Mouse (Mus musculus): ENCODE results near the gene Rbp7. TPM values are rescaled to one million over a fixed set of nuclear protein-coding genes. Genes with fewer than 3 reads are reported as not detected.

Rbp7 gene
- polyA plus RNA-seq, 1 experiment from 2014 or later = not detected

- Histone ChIP-seq H3K9ac (ENCODE audit: low read length) (peak within 1 kb of the TSS; percentile 84), H3K27ac (ENCODE audit: low read depth, low read length) (peak within 1 kb of the TSS; percentile 99), H3K4me1 (replicated peaks; ENCODE audit: control insufficient read depth, insufficient read depth, low read length) (no peaks in the 10 kb centered on the region), H3K4me3 (ENCODE audit: low read depth, low read length) (peak within 1 kb of the TSS; percentile 84), H3K27me3 (ENCODE audit: control insufficient read depth, insufficient read depth, low read length) (no peaks in the 10 kb centered on the region), H3K9me3 (ENCODE audit: control insufficient read depth, low read length) (no peaks in the 10 kb centered on the region), H3K36me3 (ENCODE audit: control insufficient read depth, insufficient read depth, low read length) (no peaks in the 10 kb centered on the region), H3K4me2 (ENCODE audit: low read depth, low read length, severe bottlenecking) (peak within 1 kb of the TSS; percentile 72)
- DNase-seq (ENCODE audit: low spot score) (peak; percentile 100), ATAC-seq (replicated peaks; ENCODE audit: low FRiP score) (peak; percentile 94)
- WGBS = under 1% methylated on average over 43 of the region's 50 CpGs
Observed at GRCm38 (mm10) chr4:149426325-149427199, 28.2 kb downstream of the Rbp7 start, which contains the start of gene Ube4b. TSS of gene Ube4b (minus strand) at chr4:149426749.

- peak overlapping the region; percentile 99 for H3K27ac ChIP-seq (ENCODE audit: low read depth, low read length)
- peak overlapping the region; percentile 84 for H3K9ac ChIP-seq (ENCODE audit: low read length)
- DNase-seq (ENCODE audit: low spot score) = peak; percentile 72
- no peaks in the 10 kb centered on the region for H3K36me3 ChIP-seq (ENCODE audit: control insufficient read depth, insufficient read depth, low read length)
- ATAC-seq (replicated peaks; ENCODE audit: low FRiP score) = peak; percentile 74
- WGBS = under 1% methylated on average over 35 of the region's 35 CpGs
- H3K4me1 ChIP-seq (replicated peaks; ENCODE audit: control insufficient read depth, insufficient read depth, low read length) = no peaks in the 10 kb centered on the region
- peak overlapping the region; percentile 84 for H3K4me3 ChIP-seq (ENCODE audit: low read depth, low read length)
- no peaks in the 10 kb centered on the region for H3K27me3 ChIP-seq (ENCODE audit: control insufficient read depth, insufficient read depth, low read length)
- no peaks in the 10 kb centered on the region for H3K9me3 ChIP-seq (ENCODE audit: control insufficient read depth, low read length)
- H3K4me2 ChIP-seq (ENCODE audit: low read depth, low read length, severe bottlenecking) = peak overlapping the region; percentile 72
Observed at GRCm38 (mm10) chr4:149425801-149426292, 28.9 kb downstream of the Rbp7 start.

GRCm38 (mm10) chr4:149424755-149425154 is 30.0 kb downstream of the Rbp7 start:
- Histone ChIP-seq H3K27me3 (ENCODE audit: control insufficient read depth, insufficient read depth, low read length) (no peaks in the 10 kb centered on the region), H3K9ac (ENCODE audit: low read length) (peak overlapping the region; percentile 37; the same call in 1 of the 2 replicates), H3K9me3 (ENCODE audit: control insufficient read depth, low read length) (no peaks in the 10 kb centered on the region), H3K4me1 (replicated peaks; ENCODE audit: control insufficient read depth, insufficient read depth, low read length) (no peaks in the 10 kb centered on the region), H3K4me3 (ENCODE audit: low read depth, low read length) (peak overlapping the region; percentile 84), H3K36me3 (ENCODE audit: control insufficient read depth, insufficient read depth, low read length) (no peaks in the 10 kb centered on the region), H3K27ac (ENCODE audit: low read depth, low read length) (no peak overlapping the region), H3K4me2 (ENCODE audit: low read depth, low read length, severe bottlenecking) (peak overlapping the region; percentile 72)
- 4% methylated on average over 9 of the region's 9 CpGs for WGBS
- DNase-seq (ENCODE audit: low spot score) (no peak), ATAC-seq (replicated peaks; ENCODE audit: low FRiP score) (no peak)

GRCm38 (mm10) chr4:149417854-149418365 is 36.9 kb downstream of the Rbp7 start:
- Histone ChIP-seq H3K27me3 (ENCODE audit: control insufficient read depth, insufficient read depth, low read length) (no peaks in the 10 kb centered on the region), H3K36me3 (ENCODE audit: control insufficient read depth, insufficient read depth, low read length) (no peaks in the 10 kb centered on the region), H3K9ac (ENCODE audit: low read length) (no peak overlapping the region), H3K27ac (ENCODE audit: low read depth, low read length) (no peak overlapping the region), H3K9me3 (ENCODE audit: control insufficient read depth, low read length) (no peaks in the 10 kb centered on the region), H3K4me2 (ENCODE audit: low read depth, low read length, severe bottlenecking) (no peak overlapping the region), H3K4me1 (replicated peaks; ENCODE audit: control insufficient read depth, insufficient read depth, low read length) (peaks cover 5% of the 10 kb centered on the region; the same call in 1 of the 2 replicates), H3K4me3 (ENCODE audit: low read depth, low read length) (no peak overlapping the region)
- WGBS = 77% methylated on average over 5 of the region's 5 CpGs
- ATAC-seq (replicated peaks; ENCODE audit: low FRiP score) (no peak), DNase-seq (ENCODE audit: low spot score) (no peak)

- Histone ChIP-seq H3K9me3 (ENCODE audit: control insufficient read depth, low read length) (no peaks in the 10 kb centered on the region), H3K4me2 (ENCODE audit: low read depth, low read length, severe bottlenecking) (no peak overlapping the region), H3K4me3 (ENCODE audit: low read depth, low read length) (no peak overlapping the region), H3K36me3 (ENCODE audit: control insufficient read depth, insufficient read depth, low read length) (no peaks in the 10 kb centered on the region), H3K27ac (ENCODE audit: low read depth, low read length) (no peak overlapping the region), H3K4me1 (replicated peaks; ENCODE audit: control insufficient read depth, insufficient read depth, low read length) (peaks cover 5% of the 10 kb centered on the region; the same call in 1 of the 2 replicates), H3K27me3 (ENCODE audit: control insufficient read depth, insufficient read depth, low read length) (no peaks in the 10 kb centered on the region), H3K9ac (ENCODE audit: low read length) (no peak overlapping the region)
- 93% methylated on average over 2 of the region's 2 CpGs for WGBS
- DNase-seq (ENCODE audit: low spot score) (no peak), ATAC-seq (replicated peaks; ENCODE audit: low FRiP score) (no peak)
Observed at GRCm38 (mm10) chr4:149416986-149417385, 37.8 kb downstream of the Rbp7 start.

- ATAC-seq (replicated peaks; ENCODE audit: low FRiP score) (no peak), DNase-seq (ENCODE audit: low spot score) (peak; percentile 42)
- no peak overlapping the region for H3K9ac ChIP-seq (ENCODE audit: low read length)
- H3K27me3 ChIP-seq (ENCODE audit: control insufficient read depth, insufficient read depth, low read length) = no peaks in the 10 kb centered on the region
- H3K4me3 ChIP-seq (ENCODE audit: low read depth, low read length) = no peak overlapping the region
- no peak overlapping the region for H3K4me2 ChIP-seq (ENCODE audit: low read depth, low read length, severe bottlenecking)
- peaks cover 5% of the 10 kb centered on the region; the same call in 1 of the 2 replicates for H3K4me1 ChIP-seq (replicated peaks; ENCODE audit: control insufficient read depth, insufficient read depth, low read length)
- 86% methylated on average over 10 of the region's 10 CpGs for WGBS
- no peaks in the 10 kb centered on the region for H3K36me3 ChIP-seq (ENCODE audit: control insufficient read depth, insufficient read depth, low read length)
- no peak overlapping the region for H3K27ac ChIP-seq (ENCODE audit: low read depth, low read length)
- H3K9me3 ChIP-seq (ENCODE audit: control insufficient read depth, low read length) = no peaks in the 10 kb centered on the region
Observed at GRCm38 (mm10) chr4:149416417-149416816, 38.4 kb downstream of the Rbp7 start.

GRCm38 (mm10) chr4:149415651-149416169 is 39.1 kb downstream of the Rbp7 start:
- no peak for DNase-seq (ENCODE audit: low spot score)
- H3K27ac ChIP-seq (ENCODE audit: low read depth, low read length) = no peak overlapping the region
- 73% methylated on average over 13 of the region's 13 CpGs for WGBS
- no peaks in the 10 kb centered on the region for H3K27me3 ChIP-seq (ENCODE audit: control insufficient read depth, insufficient read depth, low read length)
- H3K4me2 ChIP-seq (ENCODE audit: low read depth, low read length, severe bottlenecking) = no peak overlapping the region
- H3K4me1 ChIP-seq (replicated peaks; ENCODE audit: control insufficient read depth, insufficient read depth, low read length) = peaks cover 5% of the 10 kb centered on the region; the same call in 1 of the 2 replicates
- no peak overlapping the region for H3K4me3 ChIP-seq (ENCODE audit: low read depth, low read length)
- H3K36me3 ChIP-seq (ENCODE audit: control insufficient read depth, insufficient read depth, low read length) = no peaks in the 10 kb centered on the region
- H3K9me3 ChIP-seq (ENCODE audit: control insufficient read depth, low read length) = no peaks in the 10 kb centered on the region
- ATAC-seq (replicated peaks; ENCODE audit: low FRiP score) = no peak
- H3K9ac ChIP-seq (ENCODE audit: low read length) = no peak overlapping the region

GRCm38 (mm10) chr4:149414259-149414658 is 40.5 kb downstream of the Rbp7 start:
- H3K9ac ChIP-seq (ENCODE audit: low read length) = no peak overlapping the region
- no peak overlapping the region for H3K4me2 ChIP-seq (ENCODE audit: low read depth, low read length, severe bottlenecking)
- H3K27ac ChIP-seq (ENCODE audit: low read depth, low read length) = no peak overlapping the region
- no peak overlapping the region for H3K4me3 ChIP-seq (ENCODE audit: low read depth, low read length)
- no peaks in the 10 kb centered on the region; the same call in 1 of the 2 replicates for H3K9me3 ChIP-seq (ENCODE audit: control insufficient read depth, low read length)
- WGBS = 86% methylated on average over 3 of the region's 3 CpGs
- peaks cover 5% of the 10 kb centered on the region; the same call in 1 of the 2 replicates for H3K4me1 ChIP-seq (replicated peaks; ENCODE audit: control insufficient read depth, insufficient read depth, low read length)
- DNase-seq (ENCODE audit: low spot score) (no peak), ATAC-seq (replicated peaks; ENCODE audit: low FRiP score) (no peak)
- H3K27me3 ChIP-seq (ENCODE audit: control insufficient read depth, insufficient read depth, low read length) = no peaks in the 10 kb centered on the region
- no peaks in the 10 kb centered on the region for H3K36me3 ChIP-seq (ENCODE audit: control insufficient read depth, insufficient read depth, low read length)
